In the genomic region with DNA sequence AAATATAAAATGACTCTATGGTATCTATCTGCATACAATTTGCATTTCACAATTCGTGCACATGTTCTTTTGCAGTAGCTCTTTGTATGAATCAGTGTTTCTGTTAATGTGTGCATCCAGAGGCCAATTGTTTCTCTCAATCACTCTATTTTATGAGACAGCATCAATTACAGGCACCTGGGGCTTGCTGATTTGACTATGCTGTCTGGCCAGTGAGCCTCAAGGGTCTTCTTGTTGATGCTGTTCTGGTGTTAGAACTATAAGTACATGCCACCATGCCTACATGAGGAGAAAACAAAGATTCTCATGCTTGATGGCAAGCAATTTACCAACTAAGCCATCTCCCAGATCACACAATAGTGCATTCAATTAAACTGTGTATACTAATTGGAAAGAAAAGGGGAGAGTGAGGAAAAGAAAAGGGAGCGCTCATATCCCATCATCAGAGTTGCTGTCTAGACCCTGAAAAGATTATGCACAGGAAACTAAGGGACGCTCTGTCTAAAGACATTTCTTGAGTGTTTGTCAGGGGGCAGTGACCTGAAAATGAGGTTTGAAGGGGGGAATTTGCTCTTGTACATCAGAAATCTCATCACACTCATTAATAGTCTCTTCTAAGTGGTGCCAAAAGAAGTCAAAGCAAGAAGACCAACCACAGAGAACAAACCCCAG, we compare ENCODE assay signal across 31 mouse cellular contexts.
DNase-seq lines count a peak whose midpoint lies in the region; ATAC-seq lines count a peak whose summit lies in the region.
"Had no signal": no experiment of that assay in that cellular context is flagged by ENCODE, and none has a peak within 500 bp of the region (broad histone marks: within the 10 kb centered on the region; RNA-seq: fewer than 3 reads in every experiment).

No protein-coding gene starts in this region.

- ATAC-seq in hindbrain, embryonic 13.5 days (ENCODE audit: low FRiP score), result 0 out of 2 replicates have a peak, but pooled peaks have one; percentile 17
- ATAC-seq in neural tube, embryonic 11.5 days (ENCODE audit: insufficient read depth, low FRiP score, low TSS enrichment), result peak; percentile 38; the same call in 1 of the 2 replicates
- peak; percentile 72 for ATAC-seq in neural tube, embryonic 12.5 days (ENCODE audit: low FRiP score, low read depth)
- ATAC-seq: activated CD4-positive, CD25-positive, alpha-beta regulatory T cell, adult 4 months; forebrain, embryonic 13.5 days; intestine, embryonic 16.5 days; lung, postnatal 0 days had no signal

- H3K27ac ChIP-seq in hindbrain, embryonic 13.5 days, result no peak overlapping the region
- H3K27ac ChIP-seq in hindbrain, embryonic 10.5 days, result no peak overlapping the region
- no peak overlapping the region for H3K27ac ChIP-seq in neural tube, embryonic 11.5 days (ENCODE audit: low read depth, low read length)
- H3K27ac ChIP-seq in neural tube, embryonic 12.5 days, result no peak overlapping the region
- H3K27ac ChIP-seq: embryonic facial prominence, embryonic 13.5 days; forebrain, embryonic 13.5 days; heart, embryonic 13.5 days; kidney, postnatal 0 days; limb, embryonic 10.5 days; limb, embryonic 15.5 days; liver, embryonic 13.5 days had no signal

- H3K9me3 ChIP-seq in hindbrain, embryonic 13.5 days, result no peaks in the 10 kb centered on the region
- H3K9me3 ChIP-seq in hindbrain, embryonic 10.5 days, result no peaks in the 10 kb centered on the region
- no peaks in the 10 kb centered on the region for H3K9me3 ChIP-seq in neural tube, embryonic 11.5 days (ENCODE audit: control insufficient read depth, low read length)
- H3K9me3 ChIP-seq in neural tube, embryonic 12.5 days, result no peaks in the 10 kb centered on the region
- H3K9me3 ChIP-seq: embryonic facial prominence, embryonic 13.5 days; forebrain, embryonic 13.5 days; heart, embryonic 13.5 days; limb, embryonic 10.5 days; limb, embryonic 15.5 days; liver, embryonic 13.5 days; megakaryocyte, embryonic 14.5 days had no signal

- no peak overlapping the region for H3K4me2 ChIP-seq in hindbrain, embryonic 13.5 days
- H3K4me2 ChIP-seq in neural tube, embryonic 11.5 days (ENCODE audit: low read depth), result no peak overlapping the region
- no peak overlapping the region for H3K4me2 ChIP-seq in neural tube, embryonic 12.5 days (replicated peaks)
- H3K4me2 ChIP-seq: embryonic facial prominence, embryonic 13.5 days; forebrain, embryonic 13.5 days; heart, embryonic 13.5 days; limb, embryonic 15.5 days; liver, embryonic 13.5 days had no signal

- no peaks in the 10 kb centered on the region for H3K27me3 ChIP-seq in hindbrain, embryonic 13.5 days
- no peaks in the 10 kb centered on the region for H3K27me3 ChIP-seq in hindbrain, embryonic 10.5 days (ENCODE audit: insufficient read depth, poor library complexity, severe bottlenecking)
- no peaks in the 10 kb centered on the region for H3K27me3 ChIP-seq in neural tube, embryonic 11.5 days (ENCODE audit: control insufficient read depth, insufficient read depth, low read length)
- H3K27me3 ChIP-seq in neural tube, embryonic 12.5 days (replicated peaks), result no peaks in the 10 kb centered on the region
- H3K27me3 ChIP-seq: embryonic facial prominence, embryonic 13.5 days; forebrain, embryonic 13.5 days; heart, embryonic 13.5 days; limb, embryonic 15.5 days; liver, embryonic 13.5 days; megakaryocyte, embryonic 14.5 days had no signal

- no peak overlapping the region for H3K4me3 ChIP-seq in hindbrain, embryonic 13.5 days
- H3K4me3 ChIP-seq in hindbrain, embryonic 10.5 days, result no peak overlapping the region
- no peak overlapping the region for H3K4me3 ChIP-seq in neural tube, embryonic 11.5 days (ENCODE audit: low read depth, low read length)
- H3K4me3 ChIP-seq in neural tube, embryonic 12.5 days, result no peak overlapping the region
- H3K4me3 ChIP-seq: embryonic facial prominence, embryonic 13.5 days; erythroblast, embryonic 14.5 days; forebrain, embryonic 13.5 days; heart, embryonic 13.5 days; limb, embryonic 10.5 days; limb, embryonic 15.5 days; liver, embryonic 13.5 days; megakaryocyte, embryonic 14.5 days had no signal

- WGBS in hindbrain, embryonic 13.5 days, result 49% methylated on average over 3 of the region's 3 CpGs
- WGBS in hindbrain, embryonic 10.5 days, result 83% methylated on average over 3 of the region's 3 CpGs
- WGBS in neural tube, embryonic 11.5 days, result 76% methylated on average over 3 of the region's 3 CpGs
- WGBS in neural tube, embryonic 12.5 days, result 74% methylated on average over 3 of the region's 3 CpGs

- peaks cover 8% of the 10 kb centered on the region; the same call in 1 of the 2 replicates for H3K4me1 ChIP-seq in hindbrain, embryonic 13.5 days (replicated peaks)
- H3K4me1 ChIP-seq in hindbrain, embryonic 10.5 days (replicated peaks), result no peaks in the 10 kb centered on the region
- no peaks in the 10 kb centered on the region for H3K4me1 ChIP-seq in neural tube, embryonic 11.5 days (ENCODE audit: control insufficient read depth, insufficient read depth, low read length)
- H3K4me1 ChIP-seq in neural tube, embryonic 12.5 days, result no peaks in the 10 kb centered on the region
- H3K4me1 ChIP-seq: embryonic facial prominence, embryonic 13.5 days; heart, embryonic 13.5 days; limb, embryonic 10.5 days; limb, embryonic 15.5 days; liver, embryonic 13.5 days; megakaryocyte, embryonic 14.5 days had no signal

- DNase-seq in hindbrain, embryonic 10.5 days (ENCODE audit: low spot score), result no peak
- no peak for DNase-seq in neural tube, embryonic 11.5 days (ENCODE audit: low spot score)
- no peak for DNase-seq in neural tube, embryonic 10.5 days (ENCODE audit: extremely low spot score, low spot score)
- DNase-seq in retina, postnatal 1 day, result peak; percentile 94
- DNase-seq in spleen, adult 12 weeks (ENCODE audit: low spot score), result no peak
- DNase-seq in testis, postnatal 14 days (ENCODE audit: low spot score), result no peak
- DNase-seq: adrenal gland, adult 2 months; adrenal gland, postnatal 36 days; B cell, adult 2 months; cerebellum, adult 2 months; cerebellum, postnatal 25 days; heart, postnatal 10 days; kidney, adult 8-10 months; kidney, postnatal 4 days; liver, embryonic 13.5 days; lung, adult 18-20 months; lung, postnatal 4 days; right cerebral cortex, adult 18-20 months had no signal

- no peaks in the 10 kb centered on the region for H3K36me3 ChIP-seq in hindbrain, embryonic 13.5 days
- H3K36me3 ChIP-seq in hindbrain, embryonic 10.5 days, result no peaks in the 10 kb centered on the region
- H3K36me3 ChIP-seq in neural tube, embryonic 11.5 days (ENCODE audit: control insufficient read depth, insufficient read depth, low read length), result no peaks in the 10 kb centered on the region
- no peaks in the 10 kb centered on the region for H3K36me3 ChIP-seq in neural tube, embryonic 12.5 days
- H3K36me3 ChIP-seq: embryonic facial prominence, embryonic 13.5 days; heart, embryonic 13.5 days; limb, embryonic 10.5 days; limb, embryonic 15.5 days; liver, embryonic 13.5 days had no signal

- no peak overlapping the region for H3K9ac ChIP-seq in hindbrain, embryonic 13.5 days
- no peak overlapping the region for H3K9ac ChIP-seq in neural tube, embryonic 11.5 days (ENCODE audit: low read length)
- H3K9ac ChIP-seq in neural tube, embryonic 12.5 days, result no peak overlapping the region
- H3K9ac ChIP-seq: embryonic facial prominence, embryonic 13.5 days; forebrain, embryonic 13.5 days; heart, embryonic 13.5 days; limb, embryonic 15.5 days; liver, embryonic 13.5 days had no signal

Comparison
In these comparisons a context has a peak if more than half of its experiments do, and no peak if none do; other contexts are left out.
1. ATAC-seq: peak in every context shown above with its lines; median percentile 72 in neural tube, embryonic 12.5 days; 38 in neural tube, embryonic 11.5 days; 17 in hindbrain, embryonic 13.5 days.